Mouse (Mus musculus): Measurements from ENCODE around the gene Aco1. TPM values are rescaled to one million over a fixed set of nuclear protein-coding genes. Genes with fewer than 3 reads are reported as not detected.
A peak's percentile ranks its signal among the peaks of the same experiment; 100 is the strongest.

Gene Aco1
- polyA plus RNA-seq, 1 experiment from 2014 or later: 60.8 TPM

DNA sequence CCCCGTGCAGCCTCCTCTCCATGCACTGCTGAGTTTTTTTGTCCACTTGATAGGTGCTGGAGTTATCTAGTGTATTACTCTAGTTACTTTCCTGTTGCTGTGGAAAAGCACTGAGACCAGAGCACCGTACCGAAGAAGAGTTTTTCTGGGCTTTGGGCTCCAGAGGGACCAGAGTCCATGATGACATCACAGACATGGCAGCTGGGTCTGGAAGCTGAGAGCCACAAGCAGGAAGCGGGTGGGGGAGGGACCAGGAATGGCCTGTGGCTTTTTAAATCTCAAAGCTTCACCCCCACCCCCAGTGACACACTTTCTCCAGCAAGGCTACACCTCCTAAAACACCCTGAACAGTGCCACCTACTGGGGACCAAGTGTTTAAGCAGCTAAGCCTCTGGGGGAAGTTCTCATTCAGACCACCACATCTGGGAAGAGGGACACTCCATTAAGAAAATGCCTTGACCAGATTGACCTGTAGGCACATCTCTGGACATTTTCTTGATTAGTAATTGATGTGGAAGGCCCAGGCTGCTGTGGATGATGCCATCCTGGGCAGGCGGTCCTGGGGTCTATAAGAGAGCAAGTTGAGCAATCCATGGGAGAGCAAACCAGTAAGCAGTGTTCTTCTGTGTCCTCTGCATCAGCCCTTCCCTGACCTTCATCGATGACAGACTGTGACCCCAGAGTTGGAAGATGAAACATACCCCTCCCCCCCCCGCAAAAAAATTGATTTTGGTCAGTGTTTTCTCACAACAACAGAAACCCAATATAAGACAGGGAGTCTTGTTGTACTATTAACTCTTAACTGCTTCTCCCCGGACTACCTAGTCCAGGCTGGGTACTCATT lies 17.9 kb downstream of the Aco1 start:
- Histone ChIP-seq H3K9ac (no peak overlapping the region), H3K27ac (no peak overlapping the region), H3K27me3 (no peaks in the 10 kb centered on the region), H3K4me2 (no peak overlapping the region), H3K4me1 (peaks cover 8% of the 10 kb centered on the region; the same call in 1 of the 2 replicates), H3K36me3 (replicated peaks) (peaks cover 18% of the 10 kb centered on the region), H3K4me3 (replicated peaks) (no peak overlapping the region), H3K9me3 (peaks cover 9% of the 10 kb centered on the region; the same call in 1 of the 2 replicates)
- 95% methylated on average over 8 of the region's 8 CpGs for WGBS
- no peak for ATAC-seq (ENCODE audit: low FRiP score)

DNA sequence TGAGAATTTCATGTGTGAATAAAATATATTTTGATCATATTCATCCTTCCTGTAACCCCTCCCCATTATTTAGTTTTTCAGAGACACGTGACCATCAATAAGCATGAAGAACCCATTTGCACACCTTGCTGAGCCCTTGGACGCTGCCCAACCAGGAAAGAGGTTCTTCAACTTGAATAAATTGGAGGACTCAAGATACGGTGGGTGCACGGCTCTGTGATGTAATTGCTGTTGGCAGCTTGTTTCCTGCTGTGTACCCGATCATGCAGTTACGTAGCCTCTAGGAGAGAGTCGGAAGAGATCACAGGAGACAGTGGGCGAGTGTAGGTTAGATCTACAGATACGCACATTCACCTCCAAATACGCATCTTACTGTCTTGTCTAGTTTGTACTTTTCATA lies 20.8 kb downstream of the Aco1 start:
- 89% methylated on average over 10 of the region's 10 CpGs for WGBS
- Histone ChIP-seq H3K4me1 (no peaks in the 10 kb centered on the region), H3K27me3 (no peaks in the 10 kb centered on the region), H3K27ac (no peak overlapping the region), H3K4me3 (replicated peaks) (no peak overlapping the region), H3K9ac (no peak overlapping the region), H3K4me2 (no peak overlapping the region), H3K9me3 (peaks cover 9% of the 10 kb centered on the region; the same call in 1 of the 2 replicates), H3K36me3 (replicated peaks) (peaks cover 37% of the 10 kb centered on the region)
- no peak for ATAC-seq (ENCODE audit: low FRiP score)

GRCm38 (mm10) chr4:40171477-40171876 lies 28.6 kb downstream of the Aco1 start:
- H3K4me1 ChIP-seq: no peaks in the 10 kb centered on the region
- H3K36me3 ChIP-seq (replicated peaks): peaks cover 30% of the 10 kb centered on the region
- no peaks in the 10 kb centered on the region for H3K27me3 ChIP-seq
- no peak overlapping the region for H3K27ac ChIP-seq
- no peak overlapping the region for H3K9ac ChIP-seq
- H3K4me3 ChIP-seq (replicated peaks): no peak overlapping the region
- no peak for ATAC-seq (ENCODE audit: low FRiP score)
- H3K9me3 ChIP-seq: no peaks in the 10 kb centered on the region
- no peak overlapping the region for H3K4me2 ChIP-seq
- 87% methylated on average over 4 of the region's 4 CpGs for WGBS

GRCm38 (mm10) chr4:40172336-40172735 lies 29.5 kb downstream of the Aco1 start:
- H3K27me3 ChIP-seq: no peaks in the 10 kb centered on the region
- 82% methylated on average over 2 of the region's 2 CpGs for WGBS
- H3K4me3 ChIP-seq (replicated peaks): no peak overlapping the region
- H3K9me3 ChIP-seq: no peaks in the 10 kb centered on the region
- H3K9ac ChIP-seq: no peak overlapping the region
- no peak overlapping the region for H3K4me2 ChIP-seq
- ATAC-seq (ENCODE audit: low FRiP score): no peak
- no peak overlapping the region for H3K27ac ChIP-seq
- peaks cover 24% of the 10 kb centered on the region for H3K36me3 ChIP-seq (replicated peaks)
- H3K4me1 ChIP-seq: no peaks in the 10 kb centered on the region

DNA sequence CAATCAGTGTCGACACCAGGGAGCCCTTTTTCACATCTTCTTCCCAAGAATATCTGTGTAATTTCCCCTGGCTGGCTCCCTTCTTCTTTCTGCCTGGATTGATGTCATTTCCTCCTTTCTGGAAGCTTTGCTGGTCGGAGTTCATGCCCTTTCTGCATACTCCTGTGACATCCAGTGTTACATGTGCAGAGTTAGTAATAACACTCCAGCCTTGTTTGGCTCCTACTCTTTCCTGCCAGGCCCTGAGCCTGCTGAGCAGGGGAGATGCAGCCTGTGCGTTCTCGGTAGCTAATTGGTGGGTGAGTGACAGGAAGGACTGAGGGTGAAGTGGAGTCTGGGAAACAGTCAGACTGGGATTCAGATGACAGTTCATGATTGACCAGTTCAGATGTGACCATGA lies 31.4 kb downstream of the Aco1 start:
- H3K4me3 ChIP-seq (replicated peaks): no peak overlapping the region
- ATAC-seq (ENCODE audit: low FRiP score): no peak
- no peaks in the 10 kb centered on the region for H3K4me1 ChIP-seq
- H3K27me3 ChIP-seq: no peaks in the 10 kb centered on the region
- WGBS: 65% methylated on average over 4 of the region's 4 CpGs
- H3K9ac ChIP-seq: no peak overlapping the region
- peaks cover 33% of the 10 kb centered on the region for H3K36me3 ChIP-seq (replicated peaks)
- no peak overlapping the region for H3K4me2 ChIP-seq
- H3K9me3 ChIP-seq: no peaks in the 10 kb centered on the region
- no peak overlapping the region for H3K27ac ChIP-seq

DNA sequence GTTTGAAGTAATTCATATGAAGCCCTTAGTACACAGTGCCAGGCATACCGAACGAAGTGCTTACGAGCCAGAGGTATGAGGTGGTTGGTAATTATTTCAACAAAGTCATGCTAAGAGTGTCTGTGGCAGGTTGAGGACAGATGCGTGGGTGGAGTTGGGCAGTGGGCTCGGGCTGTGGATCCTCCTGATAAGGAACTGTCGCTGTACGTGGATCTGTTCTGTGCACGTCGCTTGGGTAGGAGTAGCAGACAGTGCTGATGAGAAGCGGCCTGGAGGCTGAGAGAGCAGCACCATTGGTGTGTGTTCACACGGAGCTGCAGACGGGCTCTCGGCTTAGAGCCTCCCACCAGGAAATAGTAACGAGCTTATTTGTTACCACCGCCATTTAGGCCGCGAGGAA lies 35.7 kb downstream of the Aco1 start:
- Histone ChIP-seq H3K4me2 (no peak overlapping the region), H3K27ac (no peak overlapping the region), H3K4me1 (no peaks in the 10 kb centered on the region), H3K9me3 (no peaks in the 10 kb centered on the region), H3K27me3 (no peaks in the 10 kb centered on the region), H3K9ac (no peak overlapping the region), H3K4me3 (replicated peaks) (no peak overlapping the region), H3K36me3 (replicated peaks) (peaks cover 64% of the 10 kb centered on the region)
- WGBS: 90% methylated on average over 17 of the region's 17 CpGs
- no peak for ATAC-seq (ENCODE audit: low FRiP score)

DNA sequence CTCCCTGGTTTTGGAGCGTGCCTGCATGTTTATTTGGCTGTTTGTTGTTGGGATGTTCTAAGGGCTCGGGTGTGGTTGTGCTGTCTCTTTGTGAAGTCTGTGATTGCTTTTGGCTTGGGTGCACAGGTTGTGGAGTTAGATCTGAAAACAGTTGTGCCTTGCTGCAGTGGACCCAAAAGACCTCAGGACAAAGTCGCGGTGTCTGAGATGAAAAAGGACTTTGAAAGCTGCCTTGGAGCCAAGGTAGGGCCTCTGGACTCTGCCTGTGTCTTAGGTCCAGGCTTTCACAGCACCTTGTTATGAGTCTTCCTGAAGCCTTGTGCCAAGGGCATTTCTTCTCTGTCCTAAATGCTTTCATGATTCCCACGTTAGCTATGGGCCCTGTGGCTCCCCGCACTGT lies 37.2 kb downstream of the Aco1 start:
- Histone ChIP-seq H3K27ac (no peak overlapping the region), H3K27me3 (no peaks in the 10 kb centered on the region), H3K4me2 (no peak overlapping the region), H3K9me3 (no peaks in the 10 kb centered on the region), H3K36me3 (replicated peaks) (peaks cover 77% of the 10 kb centered on the region), H3K9ac (no peak overlapping the region), H3K4me3 (replicated peaks) (no peak overlapping the region), H3K4me1 (no peaks in the 10 kb centered on the region)
- 87% methylated on average over 6 of the region's 6 CpGs for WGBS
- ATAC-seq (ENCODE audit: low FRiP score): no peak

- Histone ChIP-seq H3K4me1 (no peaks in the 10 kb centered on the region), H3K36me3 (replicated peaks) (peaks cover 77% of the 10 kb centered on the region), H3K9me3 (no peaks in the 10 kb centered on the region), H3K4me3 (replicated peaks) (no peak overlapping the region), H3K27ac (no peak overlapping the region), H3K9ac (no peak overlapping the region), H3K27me3 (no peaks in the 10 kb centered on the region), H3K4me2 (no peak overlapping the region)
- 91% methylated on average over 8 of the region's 8 CpGs for WGBS
- ATAC-seq (ENCODE audit: low FRiP score): no peak
Measured at GRCm38 (mm10) chr4:40181681-40182080, 38.8 kb downstream of the Aco1 start.

DNA sequence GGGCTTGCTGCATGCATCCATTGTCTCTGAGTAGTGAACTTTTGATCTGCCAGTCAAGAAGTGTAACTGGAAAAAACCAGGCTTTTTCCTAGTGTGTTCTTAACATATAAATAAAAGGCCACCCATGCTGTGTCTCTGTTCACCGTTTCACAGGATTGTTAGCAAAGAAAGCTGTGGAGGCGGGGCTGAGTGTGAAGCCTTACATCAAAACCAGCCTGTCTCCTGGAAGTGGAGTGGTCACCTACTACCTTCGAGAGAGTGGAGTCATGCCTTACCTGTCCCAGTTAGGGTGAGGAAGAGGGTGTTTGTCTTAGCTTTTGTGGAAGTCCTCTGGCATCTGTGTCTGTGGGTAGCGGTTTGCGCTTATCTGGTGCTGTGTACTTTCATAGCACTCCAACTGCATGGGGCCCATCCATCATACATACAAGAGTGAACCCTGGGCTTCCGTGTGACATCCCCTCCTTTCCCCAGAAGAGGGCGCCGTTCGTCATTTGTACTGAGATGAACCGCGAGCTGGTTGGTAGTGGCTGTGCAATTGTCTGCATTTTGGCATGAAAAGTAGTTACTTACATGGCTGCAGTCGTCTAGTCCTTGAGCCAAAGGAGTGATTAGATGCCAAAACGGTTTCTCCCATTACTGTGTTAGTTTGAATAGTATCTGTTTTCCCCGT lies 39.9 kb downstream of the Aco1 start:
- H3K36me3 ChIP-seq (replicated peaks): peaks cover 83% of the 10 kb centered on the region
- H3K27me3 ChIP-seq: no peaks in the 10 kb centered on the region
- H3K27ac ChIP-seq: no peak overlapping the region
- H3K9ac ChIP-seq: no peak overlapping the region
- no peak overlapping the region for H3K4me2 ChIP-seq
- H3K4me1 ChIP-seq: no peaks in the 10 kb centered on the region
- 41% methylated on average over 14 of the region's 14 CpGs for WGBS
- no peaks in the 10 kb centered on the region for H3K9me3 ChIP-seq
- ATAC-seq (ENCODE audit: low FRiP score): peak; percentile 61; the same call in 1 of the 2 replicates
- H3K4me3 ChIP-seq (replicated peaks): no peak overlapping the region

GRCm38 (mm10) chr4:40183781-40184180 lies 40.9 kb downstream of the Aco1 start:
- H3K36me3 ChIP-seq (replicated peaks): peaks cover 82% of the 10 kb centered on the region
- H3K9ac ChIP-seq: no peak overlapping the region
- no peaks in the 10 kb centered on the region for H3K27me3 ChIP-seq
- H3K9me3 ChIP-seq: no peaks in the 10 kb centered on the region
- 93% methylated on average over 6 of the region's 6 CpGs for WGBS
- ATAC-seq (ENCODE audit: low FRiP score): no peak
- H3K4me1 ChIP-seq: no peaks in the 10 kb centered on the region
- no peak overlapping the region for H3K27ac ChIP-seq
- no peak overlapping the region for H3K4me2 ChIP-seq
- no peak overlapping the region for H3K4me3 ChIP-seq (replicated peaks)

DNA sequence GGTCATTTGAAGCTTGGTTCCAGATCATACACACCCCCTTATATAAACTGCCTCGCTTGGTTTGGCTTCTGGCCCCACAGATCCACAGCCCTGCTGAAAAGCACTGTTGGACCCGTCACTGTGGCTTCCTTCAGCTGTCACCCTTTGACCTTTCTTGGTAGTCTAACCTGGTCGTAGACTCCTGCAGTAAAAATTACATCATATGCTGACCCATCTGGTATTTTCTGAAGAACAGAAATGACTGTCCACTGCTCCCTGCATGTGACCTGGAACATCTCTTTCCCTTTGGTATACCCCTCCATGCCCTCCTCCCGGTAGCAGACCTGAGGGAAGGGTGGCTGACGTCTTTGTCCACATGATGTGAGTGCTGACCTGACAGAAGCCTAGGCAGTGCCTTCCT lies 41.6 kb downstream of the Aco1 start:
- no peaks in the 10 kb centered on the region for H3K4me1 ChIP-seq
- H3K9ac ChIP-seq: no peak overlapping the region
- peaks cover 84% of the 10 kb centered on the region for H3K36me3 ChIP-seq (replicated peaks)
- H3K27me3 ChIP-seq: no peaks in the 10 kb centered on the region
- WGBS: 85% methylated on average over 5 of the region's 5 CpGs
- no peak for ATAC-seq (ENCODE audit: low FRiP score)
- no peak overlapping the region for H3K4me3 ChIP-seq (replicated peaks)
- no peak overlapping the region for H3K27ac ChIP-seq
- H3K4me2 ChIP-seq: no peak overlapping the region
- H3K9me3 ChIP-seq: no peaks in the 10 kb centered on the region

DNA sequence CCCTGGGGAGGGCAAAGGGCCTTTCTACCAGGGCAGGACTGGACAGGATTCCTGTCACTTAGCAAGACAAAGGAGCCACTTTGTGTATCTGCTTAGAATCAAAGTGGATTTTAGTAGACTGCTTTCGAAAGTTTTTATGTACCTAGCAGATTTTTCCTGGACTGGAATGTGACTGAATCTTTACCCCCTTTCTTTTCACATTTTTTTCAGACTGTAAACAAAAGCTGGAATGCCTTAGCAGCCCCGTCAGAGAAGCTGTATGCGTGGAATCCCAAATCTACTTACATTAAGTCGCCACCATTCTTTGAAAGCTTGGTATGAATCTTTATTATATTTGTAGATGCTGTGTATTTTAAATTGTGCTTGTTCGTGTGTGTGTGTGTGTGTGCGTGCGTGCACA lies 45.1 kb downstream of the Aco1 start:
- H3K9me3 ChIP-seq: no peaks in the 10 kb centered on the region
- H3K9ac ChIP-seq: no peak overlapping the region
- WGBS: 87% methylated on average over 7 of the region's 7 CpGs
- no peaks in the 10 kb centered on the region for H3K4me1 ChIP-seq
- no peaks in the 10 kb centered on the region for H3K27me3 ChIP-seq
- ATAC-seq (ENCODE audit: low FRiP score): no peak
- peaks cover 80% of the 10 kb centered on the region for H3K36me3 ChIP-seq (replicated peaks)
- H3K27ac ChIP-seq: no peak overlapping the region
- H3K4me2 ChIP-seq: no peak overlapping the region
- H3K4me3 ChIP-seq (replicated peaks): no peak overlapping the region

- 77% methylated on average over 2 of the region's 2 CpGs for WGBS
- H3K9ac ChIP-seq: no peak overlapping the region
- no peaks in the 10 kb centered on the region for H3K4me1 ChIP-seq
- no peak overlapping the region for H3K27ac ChIP-seq
- no peaks in the 10 kb centered on the region for H3K27me3 ChIP-seq
- no peaks in the 10 kb centered on the region for H3K9me3 ChIP-seq
- peaks cover 71% of the 10 kb centered on the region for H3K36me3 ChIP-seq (replicated peaks)
- H3K4me2 ChIP-seq: no peak overlapping the region
- ATAC-seq (ENCODE audit: low FRiP score): no peak
- H3K4me3 ChIP-seq (replicated peaks): no peak overlapping the region
Measured at GRCm38 (mm10) chr4:40192246-40192645, 49.4 kb downstream of the Aco1 start.

All from forebrain, embryonic 12.5 days (tissue).